In the genomic region with DNA sequence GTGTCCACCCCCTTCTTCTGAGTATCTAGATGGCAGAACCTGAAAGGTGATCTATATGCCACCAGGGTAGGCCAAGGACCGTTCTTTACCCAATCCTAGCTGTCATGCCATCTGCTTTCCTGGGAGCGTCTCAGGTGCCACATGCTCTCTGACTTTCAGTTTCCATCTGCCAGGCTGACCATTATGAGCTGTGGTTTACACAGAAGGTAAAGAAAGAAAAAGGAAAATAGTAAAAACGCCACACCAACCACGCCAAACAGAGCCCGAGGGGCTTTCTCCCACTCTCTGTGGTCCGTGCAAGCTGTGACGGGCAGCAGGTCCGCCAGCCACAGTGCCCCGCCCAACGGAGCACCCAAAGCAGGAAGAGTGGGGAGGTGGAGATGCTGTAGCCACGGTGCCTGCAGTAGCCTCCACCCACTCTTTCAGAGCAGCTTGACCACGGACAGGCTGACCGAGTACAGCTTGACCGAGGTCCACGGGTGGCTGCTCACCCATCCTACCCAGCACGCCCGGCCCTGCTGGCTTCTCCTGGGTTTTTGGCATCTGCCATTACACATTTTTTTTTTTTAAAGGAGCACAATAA, we compare ENCODE assay signal across 8 mouse cellular contexts. TPM values are rescaled to one million over a fixed set of nuclear protein-coding genes. Genes with fewer than 3 reads are reported as not detected.
A peak's percentile ranks its signal among the peaks of the same experiment; 100 is the strongest.
DNase-seq lines count a peak whose midpoint lies in the region; ATAC-seq lines count a peak whose summit lies in the region.

No protein-coding gene starts in this region.

- H3K4me1 ChIP-seq in intestine, embryonic 14.5 days (replicated peaks; ENCODE audit: control insufficient read depth, insufficient read depth, low read length): peaks cover 37% of the 10 kb centered on the region

- no peak overlapping the region for H3K4me3 ChIP-seq in intestine, embryonic 14.5 days (ENCODE audit: low read depth, low read length)

- H3K27me3 ChIP-seq in intestine, embryonic 14.5 days (replicated peaks; ENCODE audit: control insufficient read depth, insufficient read depth, low read length): no peaks in the 10 kb centered on the region

- no peaks in the 10 kb centered on the region for H3K36me3 ChIP-seq in intestine, embryonic 14.5 days (ENCODE audit: control insufficient read depth, insufficient read depth, low read length)

- H3K27ac ChIP-seq in intestine, embryonic 14.5 days (ENCODE audit: low read depth): 0 out of 2 replicates have a peak overlapping the region, but pooled peaks have one; percentile 11

- 85% methylated on average over 17 of the region's 17 CpGs for WGBS in intestine, embryonic 14.5 days

- H3K4me2 ChIP-seq in intestine, embryonic 14.5 days (ENCODE audit: low read length): 0 out of 2 replicates have a peak overlapping the region, but pooled peaks have one; percentile 11

- H3K9me3 ChIP-seq in intestine, embryonic 14.5 days (ENCODE audit: control insufficient read depth, low read length): no peaks in the 10 kb centered on the region

- H3K9ac ChIP-seq in intestine, embryonic 14.5 days (ENCODE audit: low read length): no peak overlapping the region

- ATAC-seq in intestine, embryonic 14.5 days (replicated peaks; ENCODE audit: low FRiP score, low TSS enrichment, low read depth): no peak
- peak; percentile 92 for ATAC-seq in megakaryocyte, adult 5-6 weeks (ENCODE audit: poor library complexity, severe bottlenecking)

- DNase-seq in adrenal gland, adult 2 months: peak; percentile 33
- no peak for DNase-seq in adrenal gland, postnatal 36 days
- DNase-seq in spleen, adult 18-20 months: peak; percentile 51 to 58
- no peak for DNase-seq in spleen, postnatal 14 days (ENCODE audit: low spot score in 2 of 2)
- no peak for DNase-seq in intestine, embryonic 14.5 days (ENCODE audit: low spot score)
- DNase-seq in testis, postnatal 14 days (ENCODE audit: low spot score): no peak
- DNase-seq in layer of hippocampus, postnatal 25 days (ENCODE audit: extremely low spot score in 1 of 2, low spot score in 1 of 2): no peak

RNA-seq across cellular contexts. Expression of a gene that starts 27.0 kb away (rescaled TPM):
- total RNA-seq in adrenal gland, adult 2 months (2021): 10 to 100 TPM; 90.6 to 94.6 TPM
- polyA plus RNA-seq in adrenal gland, adult 2 months (2012; rRNA removed): 197 and 256 TPM in 2 replicates
- 100 to 1,000 TPM in 1 of 2 experiments, 10 to 100 TPM in 1; 98.9 to 111 TPM for total RNA-seq in adrenal gland, postnatal 36 days (2021)
- polyA plus RNA-seq in intestine, embryonic 14.5 days (2014; fragmentation: Nextera tagmentation; extraction: Ambion mirVana): 75.3 and 80.3 TPM in 2 replicates
- total RNA-seq in megakaryocyte, adult 5-6 weeks (2015): 55.5 and 84.6 TPM in 2 replicates
- 52.5 and 65.3 TPM in 2 replicates for total RNA-seq in megakaryocyte, adult 5-6 weeks (2017)
- total RNA-seq in layer of hippocampus, postnatal 25 days (2021): 10 to 100 TPM; 26.8 to 44.1 TPM

Comparison
In these comparisons a context has a peak if more than half of its experiments do, and no peak if none do; other contexts are left out.
1. DNase-seq: peak in adrenal gland, adult 2 months (single experiment) and spleen, adult 18-20 months (2 of 2); none in adrenal gland, postnatal 36 days (0 of 2), spleen, postnatal 14 days (0 of 2), intestine, embryonic 14.5 days (single experiment), testis, postnatal 14 days (single experiment) and layer of hippocampus, postnatal 25 days (0 of 2).